Mouse (Mus musculus) cerebellum, adult 9-10 months (tissue): Measurements from ENCODE around the gene B3gnt2.

Experiments used
- DNase-seq: peaks from one replicate; pipeline ENCODE4 v3.0.0; 2022

The B3gnt2 gene

DNA sequence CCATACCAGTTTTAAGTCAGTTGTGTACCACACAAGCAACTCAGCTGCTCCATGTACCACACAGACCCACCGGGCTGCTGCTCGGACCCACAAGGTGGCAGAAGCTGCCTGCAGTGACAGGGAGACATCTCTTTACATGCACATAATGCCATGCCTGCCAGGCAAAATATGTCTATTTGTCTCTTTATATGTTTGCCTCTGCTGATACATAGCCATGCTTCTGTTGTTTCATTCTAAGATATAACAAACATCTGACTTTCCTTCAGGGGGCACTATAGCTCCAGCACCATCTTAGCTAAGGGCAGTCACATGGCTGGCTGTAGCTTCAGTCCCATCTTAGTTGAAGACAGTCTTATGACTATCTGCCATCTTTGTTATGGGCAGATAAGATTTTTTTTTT is 150.2 kb downstream of the B3gnt2 start:
- no peak for DNase-seq
